Mouse (Mus musculus) lung, adult 18-20 months (tissue): ENCODE measurements around the gene Tmprss11f.
"Not testable (repeated sequence)": the region's sequence is repeated elsewhere in the genome, so short reads cannot be mapped to it uniquely, and the experiment has no call there.

Experiments used
- DNase-seq, 2 experiments: peaks; one replicate each; pipeline ENCODE4 v3.0.0; 2022; ENCODE audit warnings: mixed read lengths in 2 of 2

Tmprss11f gene

GRCm38 (mm10) chr5:86632324-86632723, at the start of gene Tmprss11f:
Tmprss11f (minus strand) TSS chr5:86632424.
- DNase-seq = no peak

GRCm38 (mm10) chr5:86676262-86676661, 44.0 kb upstream of the Tmprss11f start, which contains the start of gene Tmprss11b:
Tmprss11b (minus strand) TSS chr5:86676362.
- DNase-seq = no peak

- DNase-seq = not testable (repeated sequence)
Measured at GRCm38 (mm10) chr5:86649185-86649584, 17.0 kb upstream of the Tmprss11f start.

GRCm38 (mm10) chr5:86640795-86641194, 8.6 kb upstream of the Tmprss11f start:
- DNase-seq = no peak

- no peak for DNase-seq
Measured at GRCm38 (mm10) chr5:86630700-86631099, 1.5 kb downstream of the Tmprss11f start.

GRCm38 (mm10) chr5:86621778-86622177, 10.4 kb downstream of the Tmprss11f start:
- no peak for DNase-seq

GRCm38 (mm10) chr5:86585896-86586295, 46.3 kb downstream of the Tmprss11f start:
- DNase-seq = no peak

- no peak for DNase-seq
Measured at GRCm38 (mm10) chr5:86582618-86583017, 49.6 kb downstream of the Tmprss11f start.

GRCm38 (mm10) chr5:86581998-86582397, 50.2 kb downstream of the Tmprss11f start:
- no peak for DNase-seq

- not testable (repeated sequence) for DNase-seq
Measured at GRCm38 (mm10) chr5:86578761-86579160, 53.5 kb downstream of the Tmprss11f start.

- DNase-seq = no peak
Measured at GRCm38 (mm10) chr5:86546693-86547092, 85.5 kb downstream of the Tmprss11f start.

GRCm38 (mm10) chr5:86540601-86541000, 91.6 kb downstream of the Tmprss11f start:
- DNase-seq = no peak

GRCm38 (mm10) chr5:86528725-86529124, 103.5 kb downstream of the Tmprss11f start:
- DNase-seq = no peak

- no peak for DNase-seq
Measured at GRCm38 (mm10) chr5:86518500-86518899, 113.7 kb downstream of the Tmprss11f start, which contains the start of gene Tmprss11g. Tmprss11g (minus strand) TSS chr5:86518600.

GRCm38 (mm10) chr5:86511538-86511937, 120.7 kb downstream of the Tmprss11f start:
- DNase-seq = no peak

- DNase-seq = no peak
Measured at GRCm38 (mm10) chr5:86493453-86493852, 138.8 kb downstream of the Tmprss11f start.

GRCm38 (mm10) chr5:86482562-86482961, 149.7 kb downstream of the Tmprss11f start:
- DNase-seq = no peak

GRCm38 (mm10) chr5:86482031-86482430, 150.2 kb downstream of the Tmprss11f start:
- no peak for DNase-seq

GRCm38 (mm10) chr5:86473859-86474258, 158.4 kb downstream of the Tmprss11f start:
- no peak for DNase-seq
